Mouse (Mus musculus) midbrain, embryonic 14.5 days (tissue): Measurements from ENCODE around the gene Ddx19b. TPM values are rescaled to one million over a fixed set of nuclear protein-coding genes. Genes with fewer than 3 reads are reported as not detected.
"Not testable (repeated sequence)": the region's sequence is repeated elsewhere in the genome, so short reads cannot be mapped to it uniquely, and the experiment has no call there.

Experiments used
- ATAC-seq: fragments of 200-750 bp; cut with Nextera tagmentation; 2 replicates; pipeline ENCODE4 v1.8.0; 2017; ENCODE audit warnings: moderate number of reproducible peaks, moderate library complexity; ENCODE audit not compliant: low FRiP score, low TSS enrichment
- DNase-seq: peaks from one replicate; pipeline ENCODE4 v3.0.0-alpha.2; 2015
- H3K27ac ChIP-seq: fragments of 300-500 bp; sonication (generic); replicated peaks from 2 replicates; pipeline ENCODE4 v1.5.1; 2014; ENCODE audit warnings: mild to moderate bottlenecking, low read depth, low read length, moderate library complexity
- H3K27me3 ChIP-seq: fragments of 300-500 bp; sonication (generic); 2 replicates; pipeline ENCODE4 v1.6.1; 2014; ENCODE audit warnings: low read length, control low read depth, mixed read lengths; ENCODE audit not compliant: control insufficient read depth, insufficient read depth
- H3K36me3 ChIP-seq: fragments of 300-500 bp; sonication (generic); 2 replicates; pipeline ENCODE4 v1.6.1; 2014; ENCODE audit warnings: low read length, control low read depth; ENCODE audit not compliant: control insufficient read depth, insufficient read depth
- H3K4me1 ChIP-seq: fragments of 300-500 bp; sonication (generic); 2 replicates; pipeline ENCODE4 v1.6.1; 2014; ENCODE audit warnings: mild to moderate bottlenecking, antibody characterized with exemption, low read length, control low read depth; ENCODE audit not compliant: control insufficient read depth, insufficient read depth
- H3K4me2 ChIP-seq: fragments of 300-500 bp; sonication (generic); 2 replicates; pipeline ENCODE4 v1.6.1; 2014; ENCODE audit warnings: mild to moderate bottlenecking, low read length, moderate library complexity
- H3K4me3 ChIP-seq: fragments of 300-500 bp; sonication (generic); replicated peaks from 2 replicates; pipeline ENCODE4 v1.5.1; 2014; ENCODE audit warnings: low read depth, low read length
- H3K9ac ChIP-seq: fragments of 300-500 bp; sonication (generic); replicated peaks from 2 replicates; pipeline ENCODE4 v1.6.1; 2014; ENCODE audit warnings: mild to moderate bottlenecking, low read length, moderate library complexity
- H3K9me3 ChIP-seq: fragments of 300-500 bp; sonication (generic); 2 replicates; pipeline ENCODE4 v1.6.1; 2016; ENCODE audit warnings: low read length, control low read depth, mixed read lengths; ENCODE audit not compliant: control insufficient read depth
- WGBS: fragments of 180-500 bp; shearing (Covaris S2); extraction: QIAGEN DNeasy Blood & Tissue Kit; methylation state at CpG from one replicate; pipeline ENCODE4 v1.1.7; 2014; 5-methylcytosine and 5-hydroxymethylcytosine counted together
- polyA plus RNA-seq: library from polyadenylated mRNA; unstranded; fragments of >200 nt; fragmentation: Nextera tagmentation; extraction: Ambion mirVana; gene quantifications from 2 replicates; pipeline ENCODE4 v1.2.1, GENCODE M21; 2014

The Ddx19b gene
- 5.0 and 7.5 TPM in 2 replicates for polyA plus RNA-seq

DNA sequence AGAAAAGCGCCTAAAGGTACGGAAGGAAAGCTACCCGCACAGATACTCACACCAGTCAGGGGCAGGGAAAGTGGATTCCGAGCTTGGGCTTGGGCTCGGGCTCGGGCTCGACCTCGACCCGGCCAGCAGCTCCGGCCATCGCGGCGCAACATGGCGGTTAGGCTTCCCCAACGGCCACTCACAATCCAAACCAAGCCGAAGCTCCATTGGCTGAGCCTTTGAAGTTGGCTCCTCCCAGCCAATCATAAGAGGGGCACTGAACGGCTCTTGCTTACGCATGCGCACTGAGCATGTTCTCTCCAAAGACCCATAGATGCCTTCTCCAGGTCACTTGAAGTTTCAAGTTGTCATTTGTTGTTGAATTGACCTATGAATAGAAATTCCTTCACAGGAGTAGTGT lies at the start of gene Ddx19b:
Gene Ddx19b (minus strand): TSS at position 180 of the 400 bp plus-strand sequence.
- no peak within 1 kb of the TSS for H3K27ac ChIP-seq
- no peak within 1 kb of the TSS for H3K4me3 ChIP-seq
- peaks cover 22% of the 10 kb centered on the region for H3K4me1 ChIP-seq
- H3K27me3 ChIP-seq, result peaks cover 3% of the 10 kb centered on the region; the same call in 1 of the 2 replicates
- no peak within 1 kb of the TSS for H3K4me2 ChIP-seq
- H3K36me3 ChIP-seq, result peaks cover 2% of the 10 kb centered on the region
- no peaks in the 10 kb centered on the region for H3K9me3 ChIP-seq
- no peak for ATAC-seq
- DNase-seq, result no peak
- H3K9ac ChIP-seq, result no peak within 1 kb of the TSS
- 96% methylated on average over 19 of the region's 19 CpGs for WGBS

GRCm38 (mm10) chr8:111079861-111080271 lies 48.3 kb upstream of the Ddx19b start:
- H3K9ac ChIP-seq, result no peak overlapping the region
- no peaks in the 10 kb centered on the region for H3K4me1 ChIP-seq
- no peaks in the 10 kb centered on the region for H3K27me3 ChIP-seq
- no peak overlapping the region for H3K27ac ChIP-seq
- WGBS, result 28% methylated on average over 6 of the region's 6 CpGs
- DNase-seq (peak; percentile 46), ATAC-seq (no peak)
- no peak overlapping the region for H3K4me3 ChIP-seq
- no peak overlapping the region for H3K4me2 ChIP-seq
- H3K9me3 ChIP-seq, result no peaks in the 10 kb centered on the region
- H3K36me3 ChIP-seq, result no peaks in the 10 kb centered on the region

DNA sequence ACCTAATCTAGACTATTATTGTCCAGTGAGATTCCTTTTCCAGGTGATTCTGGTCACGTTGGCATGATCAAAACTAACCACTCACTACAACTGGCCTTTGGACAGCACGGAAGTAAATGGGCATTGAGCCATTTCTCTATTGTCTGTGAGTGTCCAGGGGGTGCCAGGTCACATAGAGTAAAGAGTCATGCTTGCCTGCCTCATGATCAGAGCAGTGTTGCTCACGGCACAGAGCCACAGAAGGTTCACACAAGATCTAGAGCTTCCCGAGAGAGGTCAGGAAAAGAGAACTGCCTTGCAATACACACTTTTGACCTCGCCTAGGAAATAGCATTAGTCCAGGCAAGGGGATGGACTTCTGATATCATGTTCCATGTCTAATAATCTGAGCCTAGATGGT lies 47.9 kb upstream of the Ddx19b start:
- 47% methylated on average over 5 of the region's 5 CpGs for WGBS
- H3K36me3 ChIP-seq, result no peaks in the 10 kb centered on the region

GRCm38 (mm10) chr8:111075926-111076325 lies 44.4 kb upstream of the Ddx19b start:
- DNase-seq, result no peak
- no peaks in the 10 kb centered on the region for H3K36me3 ChIP-seq
- no peaks in the 10 kb centered on the region for H3K27me3 ChIP-seq
- no peak overlapping the region for H3K4me2 ChIP-seq
- H3K4me1 ChIP-seq, result no peaks in the 10 kb centered on the region
- H3K27ac ChIP-seq, result no peak overlapping the region
- 83% methylated on average over 3 of the region's 3 CpGs for WGBS
- no peak overlapping the region for H3K9ac ChIP-seq
- no peak overlapping the region for H3K4me3 ChIP-seq
- no peaks in the 10 kb centered on the region for H3K9me3 ChIP-seq
- ATAC-seq, result no peak

More for the DNA sequence above, 47.9 kb upstream of the Ddx19b start:
- ATAC-seq, result no peak
- no peak for DNase-seq
- Histone ChIP-seq H3K27me3 (no peaks in the 10 kb centered on the region), H3K27ac (no peak overlapping the region), H3K4me1 (no peaks in the 10 kb centered on the region), H3K4me2 (no peak overlapping the region), H3K4me3 (no peak overlapping the region), H3K9me3 (no peaks in the 10 kb centered on the region), H3K9ac (no peak overlapping the region)

DNA sequence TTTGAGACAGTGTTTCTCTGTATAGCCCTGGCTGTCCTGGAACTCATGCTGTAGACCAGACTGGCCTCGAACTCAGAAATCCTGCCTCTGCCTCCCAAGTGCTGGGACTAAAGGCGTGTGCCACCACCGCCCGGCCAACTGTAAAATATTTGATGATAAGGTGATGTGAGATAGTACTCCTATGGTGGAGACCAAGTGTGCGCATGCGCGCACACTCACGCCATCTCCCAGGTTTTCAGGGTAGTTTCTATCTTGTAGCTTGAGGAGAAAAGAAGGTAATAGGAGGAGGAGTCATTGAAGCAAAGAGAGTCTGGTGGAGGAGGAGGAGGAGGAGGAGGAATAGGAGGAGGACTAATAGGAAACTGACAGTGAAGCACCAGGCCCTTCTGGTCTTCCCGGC lies 37.1 kb upstream of the Ddx19b start:
- H3K36me3 ChIP-seq, H3K9me3 ChIP-seq, H3K27ac ChIP-seq, H3K27me3 ChIP-seq, H3K4me3 ChIP-seq, H3K9ac ChIP-seq, H3K4me2 ChIP-seq, H3K4me1 ChIP-seq, ATAC-seq, DNase-seq: not testable (repeated sequence)
- WGBS, result 92% methylated on average over 9 of the region's 9 CpGs

DNA sequence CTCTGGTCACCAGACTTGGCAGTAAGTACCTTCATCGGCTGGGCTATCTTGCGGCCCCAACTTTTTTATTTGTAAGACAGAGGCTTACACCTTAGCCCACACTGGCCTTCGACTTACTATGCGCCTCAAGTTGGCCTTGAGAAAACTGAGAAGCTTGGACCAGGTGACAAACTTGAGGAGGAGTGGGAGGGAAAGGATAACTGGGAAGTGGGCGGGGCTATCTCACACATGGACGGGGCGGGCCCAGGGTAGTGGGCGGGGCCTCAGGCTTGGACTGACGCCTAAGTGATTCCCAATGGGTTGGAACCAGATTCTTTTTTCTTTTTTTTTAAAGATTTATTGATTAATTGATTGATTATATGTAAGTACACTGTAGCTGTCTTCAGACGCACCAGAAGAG lies 35.9 kb upstream of the Ddx19b start:
- no peaks in the 10 kb centered on the region for H3K9me3 ChIP-seq
- 31% methylated on average over 10 of the region's 10 CpGs for WGBS
- no peak overlapping the region for H3K4me2 ChIP-seq
- H3K9ac ChIP-seq, result no peak overlapping the region
- no peak overlapping the region for H3K4me3 ChIP-seq
- ATAC-seq (no peak), DNase-seq (no peak)
- H3K27ac ChIP-seq, result no peak overlapping the region
- H3K36me3 ChIP-seq, result no peaks in the 10 kb centered on the region
- no peaks in the 10 kb centered on the region for H3K4me1 ChIP-seq
- H3K27me3 ChIP-seq, result no peaks in the 10 kb centered on the region

DNA sequence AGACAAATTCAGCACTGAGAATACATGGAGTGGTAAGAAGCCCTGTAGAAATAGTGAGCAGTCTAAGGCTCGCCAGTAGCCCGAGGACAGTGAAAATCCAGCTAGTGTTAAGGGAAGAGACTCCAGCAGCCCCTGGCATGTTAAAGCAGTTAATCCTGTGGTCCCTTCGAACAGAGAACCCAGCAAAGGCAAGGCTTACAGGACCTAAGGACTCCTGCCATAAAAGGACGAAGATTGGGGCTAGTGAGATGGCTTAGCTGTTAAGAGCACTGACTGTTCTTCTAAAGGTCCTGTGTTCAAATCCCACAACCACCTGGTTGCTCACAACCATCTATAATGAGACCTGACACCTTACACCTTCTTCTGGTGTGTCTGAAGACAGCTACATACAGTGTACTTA lies 34.8 kb upstream of the Ddx19b start:
- Histone ChIP-seq H3K9me3 (no peaks in the 10 kb centered on the region), H3K9ac (no peak overlapping the region), H3K36me3 (no peaks in the 10 kb centered on the region), H3K4me1 (peaks cover under 1% of the 10 kb centered on the region; the same call in 1 of the 2 replicates), H3K27me3 (no peaks in the 10 kb centered on the region), H3K4me3 (no peak overlapping the region), H3K4me2 (no peak overlapping the region), H3K27ac (no peak overlapping the region)
- 84% methylated on average over 4 of the region's 4 CpGs for WGBS
- DNase-seq (no peak), ATAC-seq (no peak)

- Histone ChIP-seq H3K4me3 (peak overlapping the region; percentile 48; the same call in 1 of the 2 replicates), H3K27ac (peak overlapping the region; percentile 37; the same call in 1 of the 2 replicates), H3K36me3 (0 out of 2 replicates have a peak, but pooled peaks cover 8% of the 10 kb centered on the region), H3K9ac (no peak overlapping the region), H3K27me3 (no peaks in the 10 kb centered on the region), H3K4me2 (peak overlapping the region; percentile 58), H3K4me1 (peaks cover 10% of the 10 kb centered on the region), H3K9me3 (no peaks in the 10 kb centered on the region)
- 53% methylated on average over 2 of the region's 2 CpGs for WGBS
- DNase-seq, result no peak
- ATAC-seq, result no peak
Observed at GRCm38 (mm10) chr8:111062893-111063292, 31.3 kb upstream of the Ddx19b start.

- peak overlapping the region; percentile 61 for H3K9ac ChIP-seq
- H3K27ac ChIP-seq, result peak overlapping the region; percentile 82
- peaks cover 15% of the 10 kb centered on the region for H3K4me1 ChIP-seq
- H3K4me2 ChIP-seq, result peak overlapping the region; percentile 58
- peak; percentile 92 for ATAC-seq
- H3K9me3 ChIP-seq, result no peaks in the 10 kb centered on the region
- H3K36me3 ChIP-seq, result 0 out of 2 replicates have a peak, but pooled peaks cover 8% of the 10 kb centered on the region
- DNase-seq, result peak; percentile 95
- peak overlapping the region; percentile 48 for H3K4me3 ChIP-seq
- H3K27me3 ChIP-seq, result no peaks in the 10 kb centered on the region
- under 1% methylated on average over 27 of the region's 27 CpGs for WGBS
Observed at GRCm38 (mm10) chr8:111062072-111062757, 30.7 kb upstream of the Ddx19b start.
